Mouse (Mus musculus) megakaryocyte, embryonic 14.5 days (primary cell): ENCODE results near the gene Mfap4.

Experiments
- FLI1 ChIP-seq: IDR thresholded peaks from 2 replicates; pipeline ENCODE4 v1.6.1; 2012; ENCODE audit warnings: low read length, inconsistent platforms, mixed read lengths
- GATA1 ChIP-seq: IDR thresholded peaks from 3 replicates; pipeline ENCODE4 v1.6.1; 2012; ENCODE audit warnings: mixed read lengths, low read length, inconsistent platforms, borderline replicate concordance

DNA sequence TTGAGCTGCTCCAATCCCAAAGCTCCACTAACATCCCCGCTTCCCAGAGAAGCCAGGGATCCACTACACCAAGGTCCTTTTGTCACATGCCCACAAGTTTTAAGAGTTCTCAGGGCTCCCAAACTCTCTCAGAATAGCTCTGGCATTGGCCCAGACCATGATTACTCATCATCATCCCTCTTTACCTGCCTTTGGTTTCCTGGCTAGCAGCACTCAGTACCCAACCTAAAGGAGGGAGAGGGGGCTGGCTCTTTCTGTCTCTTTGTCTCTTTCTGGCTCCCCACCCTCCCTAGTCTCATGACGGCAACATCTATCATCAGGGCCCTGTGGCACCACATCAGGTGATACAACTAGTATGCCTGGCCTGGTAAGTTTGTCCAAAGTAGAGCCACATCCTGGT lies 47.6 kb downstream of the Mfap4 start:
- no peak for TF ChIP-seq GATA1
- no peak for TF ChIP-seq FLI1
